Mouse (Mus musculus): ENCODE measurements around the gene Sorl1. TPM values are rescaled to one million over a fixed set of nuclear protein-coding genes. Genes with fewer than 3 reads are reported as not detected.

Sorl1 gene
- polyA plus RNA-seq, 1 experiment from 2014 or later = 3.6 TPM

DNA sequence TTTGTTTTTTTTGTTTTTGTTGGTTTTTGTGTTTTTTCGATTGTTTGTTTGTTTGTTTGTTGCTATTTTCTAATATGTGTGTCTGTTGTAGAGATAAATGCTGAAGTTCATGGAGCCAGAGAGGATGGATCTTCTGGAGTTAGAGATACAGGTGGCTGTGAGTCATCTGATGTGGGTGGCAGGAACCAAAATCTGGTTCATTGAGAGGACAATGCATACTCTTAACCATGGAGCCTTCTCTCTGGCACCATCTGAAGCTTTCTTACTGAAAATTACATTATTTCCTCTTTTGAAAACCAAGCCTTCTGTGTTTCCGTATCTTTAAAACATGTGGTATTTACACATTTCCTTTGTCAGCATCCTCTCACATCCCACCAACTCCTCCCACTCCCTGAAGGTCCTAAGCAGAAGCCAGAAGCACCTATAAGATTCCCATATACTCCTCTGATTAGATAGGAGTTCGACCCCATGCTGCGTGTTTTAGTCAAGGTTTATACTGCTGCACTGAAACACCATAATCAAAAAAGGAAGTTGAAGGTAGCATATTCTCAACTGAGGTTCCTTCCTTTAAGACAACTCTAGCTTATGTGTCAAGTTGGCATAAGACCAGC, 14.3 kb upstream of the Sorl1 start:
- Histone ChIP-seq H3K4me1 (ENCODE audit: control insufficient read depth in 2 of 2, insufficient read depth in 2 of 2, low read length in 2 of 2) (no peaks in the 10 kb centered on the region), H3K27ac (replicated peaks in 1 of 2; ENCODE audit: control insufficient read depth in 1 of 2, insufficient read depth in 1 of 2, low read depth in 2 of 2, low read length in 2 of 2) (no peak overlapping the region), H3K36me3 (ENCODE audit: control insufficient read depth, insufficient read depth, low read length) (no peaks in the 10 kb centered on the region), H3K9me3 (ENCODE audit: control insufficient read depth, low read length) (no peaks in the 10 kb centered on the region), H3K9ac (ENCODE audit: low read length) (no peak overlapping the region), H3K4me2 (ENCODE audit: low read length) (no peak overlapping the region), H3K4me3 (ENCODE audit: control insufficient read depth in 1 of 2, insufficient read depth in 1 of 2, low read depth in 1 of 2, low read length in 2 of 2) (no peak overlapping the region), H3K27me3 (ENCODE audit: control insufficient read depth, insufficient read depth, low read length) (no peaks in the 10 kb centered on the region)
- 68% methylated on average over 4 of the region's 4 CpGs for WGBS
- ATAC-seq (ENCODE audit: insufficient number of reproducible peaks, insufficient read depth, low FRiP score, low read depth) = no peak

DNA sequence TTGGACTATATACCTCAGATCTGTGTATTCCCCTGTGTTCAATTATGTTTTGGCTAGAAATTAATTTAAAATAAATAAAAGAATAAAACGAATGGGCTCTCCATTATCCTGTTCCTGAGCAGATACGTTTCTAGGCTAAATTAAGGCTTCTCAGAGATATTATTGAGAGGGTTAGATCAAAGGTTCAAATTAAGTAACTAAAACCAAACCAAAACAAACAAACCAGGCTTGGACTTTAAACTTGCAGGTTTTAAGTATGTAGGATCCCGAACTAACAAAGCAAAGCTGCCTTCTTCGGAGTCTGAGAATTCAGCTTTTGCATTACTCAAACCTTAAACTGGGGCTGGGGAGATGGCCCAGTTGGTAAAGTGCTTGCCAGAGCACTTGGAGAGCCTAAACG, 13.5 kb upstream of the Sorl1 start:
- no peaks in the 10 kb centered on the region for H3K27me3 ChIP-seq (ENCODE audit: control insufficient read depth, insufficient read depth, low read length)
- no peaks in the 10 kb centered on the region for H3K9me3 ChIP-seq (ENCODE audit: control insufficient read depth, low read length)
- no peaks in the 10 kb centered on the region for H3K36me3 ChIP-seq (ENCODE audit: control insufficient read depth, insufficient read depth, low read length)
- H3K27ac ChIP-seq (replicated peaks in 1 of 2; ENCODE audit: control insufficient read depth in 1 of 2, insufficient read depth in 1 of 2, low read depth in 2 of 2, low read length in 2 of 2) = no peak overlapping the region
- H3K4me3 ChIP-seq (ENCODE audit: control insufficient read depth in 1 of 2, insufficient read depth in 1 of 2, low read depth in 1 of 2, low read length in 2 of 2) = no peak overlapping the region
- H3K9ac ChIP-seq (ENCODE audit: low read length) = no peak overlapping the region
- 72% methylated on average over 5 of the region's 5 CpGs for WGBS
- H3K4me2 ChIP-seq (ENCODE audit: low read length) = no peak overlapping the region
- ATAC-seq (ENCODE audit: insufficient number of reproducible peaks, insufficient read depth, low FRiP score, low read depth) = no peak
- no peaks in the 10 kb centered on the region for H3K4me1 ChIP-seq (ENCODE audit: control insufficient read depth in 2 of 2, insufficient read depth in 2 of 2, low read length in 2 of 2)

DNA sequence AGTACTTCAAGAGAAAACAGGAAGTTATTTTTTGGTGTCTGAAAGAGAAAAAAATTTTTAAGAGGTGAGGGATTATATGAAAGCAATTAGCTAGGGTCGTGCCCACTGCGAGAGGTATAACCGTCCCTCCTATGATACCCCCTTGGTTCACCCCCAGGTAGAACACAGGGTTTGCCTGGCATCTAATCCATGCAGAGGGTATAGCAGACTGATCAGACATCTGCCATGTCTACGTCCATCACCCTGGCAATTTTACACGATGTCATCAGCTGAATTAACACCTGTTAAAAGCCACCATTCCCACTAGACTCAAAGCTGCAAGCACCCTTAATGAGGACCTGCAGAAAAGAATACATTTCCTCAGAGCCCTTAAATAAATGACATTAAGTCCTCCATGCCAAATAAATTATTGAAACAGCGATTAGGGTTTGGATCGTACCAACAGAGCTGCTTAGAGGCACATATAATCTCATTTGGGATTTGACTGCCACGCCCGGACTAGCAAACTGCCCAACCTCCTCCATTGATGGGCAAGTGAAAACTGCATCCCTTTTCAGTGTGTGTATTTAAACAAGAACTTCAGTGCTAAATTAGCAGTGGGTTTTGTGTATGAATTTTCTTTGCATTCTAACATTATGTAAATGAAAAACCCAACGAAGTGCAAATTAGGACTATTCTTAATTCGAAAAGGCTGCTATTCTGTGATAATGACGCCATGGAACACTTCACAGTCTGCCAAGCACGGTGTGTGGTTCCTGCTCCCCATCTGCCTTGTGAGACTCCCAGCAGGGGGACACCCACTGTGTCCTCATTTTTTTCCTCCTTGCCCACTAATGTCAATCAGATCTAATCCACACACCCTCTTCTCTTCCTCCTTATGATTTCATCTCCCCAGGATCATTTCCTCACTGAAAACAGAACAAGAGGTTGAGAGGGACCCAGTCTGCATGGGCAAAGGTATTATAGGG, 7.0 kb upstream of the Sorl1 start:
- Histone ChIP-seq H3K9ac (ENCODE audit: low read length) (no peak overlapping the region), H3K4me2 (ENCODE audit: low read length) (no peak overlapping the region), H3K36me3 (ENCODE audit: control insufficient read depth, insufficient read depth, low read length) (no peaks in the 10 kb centered on the region), H3K27ac (replicated peaks in 1 of 2; ENCODE audit: control insufficient read depth in 1 of 2, insufficient read depth in 1 of 2, low read depth in 2 of 2, low read length in 2 of 2) (no peak overlapping the region), H3K27me3 (ENCODE audit: control insufficient read depth, insufficient read depth, low read length) (0 out of 2 replicates have a peak, but pooled peaks cover 4% of the 10 kb centered on the region), H3K9me3 (ENCODE audit: control insufficient read depth, low read length) (no peaks in the 10 kb centered on the region), H3K4me1 (ENCODE audit: control insufficient read depth in 2 of 2, insufficient read depth in 2 of 2, low read length in 2 of 2) (no peaks in the 10 kb centered on the region), H3K4me3 (ENCODE audit: control insufficient read depth in 1 of 2, insufficient read depth in 1 of 2, low read depth in 1 of 2, low read length in 2 of 2) (no peak overlapping the region)
- ATAC-seq (ENCODE audit: insufficient number of reproducible peaks, insufficient read depth, low FRiP score, low read depth) = no peak
- 77% methylated on average over 13 of the region's 13 CpGs for WGBS

DNA sequence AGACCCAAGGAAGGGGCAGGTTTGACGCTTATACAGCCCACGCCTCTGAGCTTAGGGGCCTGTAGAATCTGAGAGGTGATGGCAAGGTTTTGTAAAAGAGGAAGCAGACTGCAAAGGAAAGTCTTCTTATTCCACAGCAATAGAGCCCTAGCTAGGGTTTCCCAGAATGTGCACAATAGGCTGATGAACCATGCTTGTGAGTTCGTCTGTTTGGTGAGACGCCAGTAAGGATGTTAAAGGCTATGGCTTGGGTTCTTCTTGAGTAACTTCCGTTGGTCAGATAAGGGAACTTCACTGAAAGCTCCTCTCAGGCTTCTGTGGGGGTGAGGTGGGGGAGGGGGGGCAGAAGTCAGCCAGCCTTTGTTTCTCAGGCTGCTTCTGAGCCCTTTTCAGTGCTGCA, 3.9 kb upstream of the Sorl1 start:
- Histone ChIP-seq H3K36me3 (ENCODE audit: control insufficient read depth, insufficient read depth, low read length) (no peaks in the 10 kb centered on the region), H3K9me3 (ENCODE audit: control insufficient read depth, low read length) (no peaks in the 10 kb centered on the region), H3K4me3 (ENCODE audit: control insufficient read depth in 1 of 2, insufficient read depth in 1 of 2, low read depth in 1 of 2, low read length in 2 of 2) (no peak overlapping the region), H3K4me1 (ENCODE audit: control insufficient read depth in 2 of 2, insufficient read depth in 2 of 2, low read length in 2 of 2) (peaks cover 4 to 7% of the 10 kb centered on the region in 2 experiments; a peak in 2 of 4 replicates), H3K27me3 (ENCODE audit: control insufficient read depth, insufficient read depth, low read length) (peaks cover 14% of the 10 kb centered on the region; the same call in 1 of the 2 replicates), H3K4me2 (ENCODE audit: low read length) (no peak overlapping the region), H3K9ac (ENCODE audit: low read length) (no peak overlapping the region), H3K27ac (replicated peaks in 1 of 2; ENCODE audit: control insufficient read depth in 1 of 2, insufficient read depth in 1 of 2, low read depth in 2 of 2, low read length in 2 of 2) (no peak overlapping the region)
- no peak for ATAC-seq (ENCODE audit: insufficient number of reproducible peaks, insufficient read depth, low FRiP score, low read depth)
- 65% methylated on average over 5 of the region's 5 CpGs for WGBS

DNA sequence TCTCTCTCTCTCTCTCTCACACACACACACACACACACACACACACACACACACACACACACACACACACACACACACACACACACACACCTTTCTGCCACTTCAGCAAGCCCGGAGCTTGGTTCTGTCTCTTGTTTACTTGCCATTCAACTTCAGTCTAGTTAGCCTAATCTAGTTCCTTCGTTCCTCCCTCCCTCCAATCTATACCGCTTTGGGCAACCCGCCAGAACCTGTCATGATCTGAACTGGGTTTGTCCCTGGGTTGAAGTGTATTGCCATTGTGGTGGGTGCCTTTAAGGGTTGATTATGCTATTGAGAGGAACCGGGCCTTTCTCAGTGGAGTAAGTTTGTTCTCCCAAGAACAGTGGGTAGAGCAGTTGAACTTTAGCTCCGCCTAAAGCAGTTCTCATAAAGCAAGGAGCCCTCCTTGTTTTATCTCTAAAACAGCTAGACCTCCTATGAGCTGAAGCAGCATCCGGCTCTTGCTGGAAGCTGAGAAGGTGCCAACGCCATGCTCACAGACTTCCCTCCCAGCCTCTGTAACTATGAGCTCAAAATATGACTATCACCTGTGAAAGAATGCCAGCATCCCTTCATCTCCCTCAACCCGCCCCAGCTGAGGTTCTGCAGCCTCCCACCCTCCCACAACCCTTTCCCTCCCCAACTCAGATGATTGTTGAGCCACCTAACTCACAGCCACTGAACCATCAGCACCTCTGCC, 1.3 kb upstream of the Sorl1 start:
- H3K4me2 ChIP-seq (ENCODE audit: low read length) = no peak overlapping the region
- 71% methylated on average over 9 of the region's 9 CpGs for WGBS
- H3K4me1 ChIP-seq (ENCODE audit: control insufficient read depth in 2 of 2, insufficient read depth in 2 of 2, low read length in 2 of 2) = peaks cover 4 to 7% of the 10 kb centered on the region in 2 experiments; a peak in 2 of 4 replicates
- no peak for ATAC-seq (ENCODE audit: insufficient number of reproducible peaks, insufficient read depth, low FRiP score, low read depth)
- H3K9me3 ChIP-seq (ENCODE audit: control insufficient read depth, low read length) = no peaks in the 10 kb centered on the region
- no peaks in the 10 kb centered on the region for H3K36me3 ChIP-seq (ENCODE audit: control insufficient read depth, insufficient read depth, low read length)
- no peak overlapping the region for H3K9ac ChIP-seq (ENCODE audit: low read length)
- H3K27me3 ChIP-seq (ENCODE audit: control insufficient read depth, insufficient read depth, low read length) = peaks cover 20% of the 10 kb centered on the region; the same call in 1 of the 2 replicates
- H3K4me3 ChIP-seq (ENCODE audit: control insufficient read depth in 1 of 2, insufficient read depth in 1 of 2, low read depth in 1 of 2, low read length in 2 of 2) = no peak overlapping the region
- H3K27ac ChIP-seq (replicated peaks in 1 of 2; ENCODE audit: control insufficient read depth in 1 of 2, insufficient read depth in 1 of 2, low read depth in 2 of 2, low read length in 2 of 2) = no peak overlapping the region

DNA sequence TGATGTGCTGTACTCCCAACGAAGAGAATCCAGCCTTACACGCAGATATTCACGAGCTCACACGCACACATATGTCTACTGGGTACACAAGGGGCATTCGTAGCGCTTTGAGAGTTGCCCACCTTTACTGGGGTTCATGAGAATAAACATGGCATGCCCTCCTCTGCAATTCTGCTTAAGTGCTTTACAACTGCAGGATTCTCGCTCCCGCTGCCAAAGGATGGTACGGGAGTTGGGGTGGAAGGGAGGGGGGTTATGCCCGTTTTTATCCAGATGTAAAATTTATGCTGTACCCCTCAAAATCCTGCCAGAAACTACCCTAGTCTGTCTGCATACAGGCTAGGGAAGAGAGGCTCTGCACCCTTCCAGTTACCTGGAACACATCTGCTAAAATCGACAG, 893 bp downstream of the Sorl1 start:
- H3K27ac ChIP-seq (replicated peaks in 1 of 2; ENCODE audit: control insufficient read depth in 1 of 2, insufficient read depth in 1 of 2, low read depth in 2 of 2, low read length in 2 of 2) = no peak overlapping the region
- no peaks in the 10 kb centered on the region for H3K9me3 ChIP-seq (ENCODE audit: control insufficient read depth, low read length)
- ATAC-seq (ENCODE audit: insufficient number of reproducible peaks, insufficient read depth, low FRiP score, low read depth) = no peak
- H3K4me3 ChIP-seq (ENCODE audit: control insufficient read depth in 1 of 2, insufficient read depth in 1 of 2, low read depth in 1 of 2, low read length in 2 of 2) = peak overlapping the region; percentile 83 to 87
- H3K27me3 ChIP-seq (ENCODE audit: control insufficient read depth, insufficient read depth, low read length) = peaks cover 20% of the 10 kb centered on the region; the same call in 1 of the 2 replicates
- no peaks in the 10 kb centered on the region for H3K36me3 ChIP-seq (ENCODE audit: control insufficient read depth, insufficient read depth, low read length)
- peaks cover 4 to 7% of the 10 kb centered on the region in 2 experiments; a peak in 2 of 4 replicates for H3K4me1 ChIP-seq (ENCODE audit: control insufficient read depth in 2 of 2, insufficient read depth in 2 of 2, low read length in 2 of 2)
- WGBS = 30% methylated on average over 11 of the region's 11 CpGs
- H3K4me2 ChIP-seq (ENCODE audit: low read length) = peak overlapping the region; percentile 98
- peak overlapping the region; percentile 83 for H3K9ac ChIP-seq (ENCODE audit: low read length)

DNA sequence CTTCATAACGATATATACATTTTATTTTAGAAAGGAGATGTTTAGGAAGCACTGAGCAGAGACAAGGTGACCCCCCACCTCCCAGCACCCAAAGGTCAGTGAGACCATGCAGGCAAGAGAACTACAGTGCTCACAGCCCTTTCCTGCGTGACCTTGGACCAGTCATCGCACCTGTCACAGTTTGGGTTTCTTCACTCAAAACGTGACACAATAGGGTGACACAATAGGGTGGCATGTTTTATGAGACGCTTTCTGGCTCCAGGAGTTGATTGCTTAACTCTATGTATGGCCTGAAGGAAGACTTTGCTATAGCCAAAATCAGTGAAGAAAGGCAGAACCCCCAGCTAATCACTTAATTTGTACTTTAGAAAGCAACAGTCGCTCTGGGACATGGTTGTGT, 1.7 kb downstream of the Sorl1 start:
- Histone ChIP-seq H3K27me3 (ENCODE audit: control insufficient read depth, insufficient read depth, low read length) (peaks cover 20% of the 10 kb centered on the region; the same call in 1 of the 2 replicates), H3K36me3 (ENCODE audit: control insufficient read depth, insufficient read depth, low read length) (no peaks in the 10 kb centered on the region), H3K4me1 (ENCODE audit: control insufficient read depth in 2 of 2, insufficient read depth in 2 of 2, low read length in 2 of 2) (peaks cover 4 to 7% of the 10 kb centered on the region in 2 experiments; a peak in 2 of 4 replicates), H3K27ac (replicated peaks in 1 of 2; ENCODE audit: control insufficient read depth in 1 of 2, insufficient read depth in 1 of 2, low read depth in 2 of 2, low read length in 2 of 2) (no peak overlapping the region), H3K4me2 (ENCODE audit: low read length) (no peak overlapping the region), H3K9ac (ENCODE audit: low read length) (no peak overlapping the region), H3K9me3 (ENCODE audit: control insufficient read depth, low read length) (no peaks in the 10 kb centered on the region), H3K4me3 (ENCODE audit: control insufficient read depth in 1 of 2, insufficient read depth in 1 of 2, low read depth in 1 of 2, low read length in 2 of 2) (no peak overlapping the region)
- 86% methylated on average over 6 of the region's 6 CpGs for WGBS
- ATAC-seq (ENCODE audit: insufficient number of reproducible peaks, insufficient read depth, low FRiP score, low read depth) = no peak

Measured in heart, embryonic 14.5 days (tissue).